Mouse (Mus musculus) forebrain, embryonic 11.5 days (tissue): Measurements from ENCODE around the gene Dab2ip. TPM values are rescaled to one million over a fixed set of nuclear protein-coding genes. Genes with fewer than 3 reads are reported as not detected.

Experiments used
- ATAC-seq: fragments of 200-750 bp; cut with Nextera tagmentation; replicated peaks from 2 replicates; pipeline ENCODE4 v1.8.0; 2017; ENCODE audit warnings: moderate TSS enrichment; ENCODE audit not compliant: low FRiP score
- DNase-seq: peaks from one replicate; pipeline ENCODE4 v3.0.0-alpha.2; 2017; ENCODE audit warnings: low spot score
- H3K27ac ChIP-seq: fragments of 300-500 bp; sonication (generic); 2 replicates; pipeline ENCODE4 v1.5.1; 2014; ENCODE audit warnings: low read depth, low read length
- H3K27me3 ChIP-seq: fragments of 300-500 bp; sonication (generic); 2 replicates; pipeline ENCODE4 v1.6.1; 2014; ENCODE audit warnings: mild to moderate bottlenecking, low read length, mixed read lengths; ENCODE audit not compliant: control insufficient read depth, insufficient read depth
- H3K36me3 ChIP-seq: fragments of 300-500 bp; sonication (generic); 2 replicates; pipeline ENCODE4 v1.6.1; 2014; ENCODE audit warnings: mild to moderate bottlenecking, low read length, moderate library complexity, mixed read lengths; ENCODE audit not compliant: control insufficient read depth, insufficient read depth
- H3K4me1 ChIP-seq: fragments of 300-500 bp; sonication (generic); replicated peaks from 2 replicates; pipeline ENCODE4 v1.6.1; 2014; ENCODE audit warnings: low read length, mixed read lengths; ENCODE audit not compliant: control insufficient read depth, insufficient read depth
- H3K4me2 ChIP-seq: fragments of 300-500 bp; sonication (generic); 2 replicates; pipeline ENCODE4 v1.6.1; 2014; ENCODE audit warnings: low read depth, mild to moderate bottlenecking, low read length, moderate library complexity, mixed read lengths; ENCODE audit not compliant: severe bottlenecking
- H3K4me3 ChIP-seq: fragments of 300-500 bp; sonication (generic); 2 replicates; pipeline ENCODE4 v1.5.1; 2014; ENCODE audit warnings: low read depth, low read length
- H3K9ac ChIP-seq: fragments of 300-500 bp; sonication (generic); 2 replicates; pipeline ENCODE4 v1.6.1; 2014; ENCODE audit warnings: low read length
- H3K9me3 ChIP-seq: fragments of 300-500 bp; sonication (generic); 2 replicates; pipeline ENCODE4 v1.6.1; 2016; ENCODE audit warnings: low read length, mixed read lengths; ENCODE audit not compliant: control insufficient read depth
- WGBS: fragments of 180-500 bp; shearing (Covaris S2); extraction: QIAGEN DNeasy Blood & Tissue Kit; methylation state at CpG from one replicate; pipeline ENCODE4 v1.1.7; 2014; 5-methylcytosine and 5-hydroxymethylcytosine counted together
- polyA plus RNA-seq: library from polyadenylated mRNA; unstranded; fragments of >200 nt; fragmentation: Nextera tagmentation; extraction: Ambion mirVana; gene quantifications from 2 replicates; pipeline ENCODE4 v1.2.1, GENCODE M21; 2014

The Dab2ip gene
- polyA plus RNA-seq, 1 experiment from 2014 or later: 51.5 TPM

DNA sequence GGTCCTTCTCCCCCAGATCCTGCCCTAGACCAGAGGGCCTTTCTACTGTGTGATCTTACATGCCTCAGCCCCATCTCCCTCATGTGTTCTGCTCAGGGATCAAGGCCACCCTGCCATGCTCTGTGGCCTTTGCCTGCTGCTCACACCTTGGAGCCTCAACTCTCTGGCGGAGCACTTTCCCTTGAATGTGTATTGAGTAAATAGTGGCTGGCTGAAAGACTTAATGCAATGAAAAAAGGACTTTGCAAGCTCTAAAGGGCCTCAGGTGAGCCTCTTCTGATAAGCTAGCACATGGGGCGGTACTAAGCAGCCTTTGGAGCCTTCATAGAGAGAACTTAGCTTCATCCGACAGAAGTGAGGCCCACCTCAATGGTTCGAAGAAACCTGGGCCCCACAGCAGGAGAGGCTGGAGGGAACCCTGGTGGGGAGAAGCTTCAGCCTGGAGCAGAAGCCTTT is 9.7 kb downstream of the Dab2ip start:
- Histone ChIP-seq H3K27ac (no peak overlapping the region), H3K4me3 (no peak overlapping the region), H3K9ac (no peak overlapping the region), H3K4me2 (no peak overlapping the region), H3K9me3 (no peaks in the 10 kb centered on the region), H3K27me3 (no peaks in the 10 kb centered on the region), H3K4me1 (no peaks in the 10 kb centered on the region), H3K36me3 (no peaks in the 10 kb centered on the region)
- ATAC-seq (no peak), DNase-seq (no peak)
- 88% methylated on average over 4 of the region's 4 CpGs for WGBS

DNA sequence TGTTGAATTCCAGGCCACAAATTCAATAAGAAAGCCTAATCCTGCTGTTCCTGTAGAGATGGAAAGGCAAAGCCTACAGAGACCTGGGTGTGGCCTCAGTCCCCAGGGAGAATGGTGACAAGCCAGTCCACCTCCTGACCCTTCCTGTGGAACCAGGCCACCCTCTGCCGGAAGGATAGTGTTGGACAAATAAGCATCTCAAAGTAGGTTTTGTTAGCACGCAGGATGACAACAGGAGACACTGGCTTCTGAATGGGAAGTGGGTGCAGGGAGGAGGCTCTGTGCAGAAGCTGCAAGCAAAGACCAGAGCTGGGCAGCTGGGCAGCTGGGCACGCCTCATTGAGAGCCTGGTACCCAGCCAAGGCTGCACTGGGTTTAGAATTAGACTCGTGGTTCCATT is 12.7 kb downstream of the Dab2ip start:
- DNase-seq (no peak), ATAC-seq (no peak)
- Histone ChIP-seq H3K4me3 (no peak overlapping the region), H3K36me3 (no peaks in the 10 kb centered on the region), H3K27me3 (no peaks in the 10 kb centered on the region), H3K4me2 (no peak overlapping the region), H3K4me1 (no peaks in the 10 kb centered on the region), H3K9me3 (no peaks in the 10 kb centered on the region), H3K9ac (no peak overlapping the region), H3K27ac (no peak overlapping the region)
- WGBS: 70% methylated on average over 4 of the region's 4 CpGs

DNA sequence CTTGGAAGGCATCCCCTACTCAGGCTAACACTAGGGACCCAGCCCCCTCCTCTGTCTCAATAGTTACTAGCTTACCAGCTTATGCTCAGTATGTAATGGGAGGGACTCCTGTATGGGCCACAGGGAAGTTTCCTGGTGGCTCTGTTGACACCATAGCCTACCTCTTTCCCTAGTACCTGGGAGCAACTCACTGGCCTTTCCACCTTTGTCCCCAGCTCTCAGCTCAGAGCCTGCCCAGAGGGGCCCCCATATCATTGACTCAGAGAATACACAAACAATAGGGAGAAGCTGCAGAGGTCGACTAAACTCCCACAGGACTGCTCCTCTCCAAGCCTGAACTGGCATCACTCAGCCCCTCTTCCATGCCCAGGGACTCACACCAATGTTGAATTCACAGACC is 16.6 kb downstream of the Dab2ip start:
- DNase-seq (no peak), ATAC-seq (no peak)
- H3K4me2 ChIP-seq: no peak overlapping the region
- H3K4me3 ChIP-seq: no peak overlapping the region
- H3K27me3 ChIP-seq: peaks cover under 1% of the 10 kb centered on the region; the same call in 1 of the 2 replicates
- no peaks in the 10 kb centered on the region for H3K4me1 ChIP-seq
- H3K27ac ChIP-seq: no peak overlapping the region
- no peaks in the 10 kb centered on the region for H3K9me3 ChIP-seq
- no peaks in the 10 kb centered on the region for H3K36me3 ChIP-seq
- H3K9ac ChIP-seq: no peak overlapping the region
- 32% methylated on average over 1 of the region's 1 CpGs for WGBS

DNA sequence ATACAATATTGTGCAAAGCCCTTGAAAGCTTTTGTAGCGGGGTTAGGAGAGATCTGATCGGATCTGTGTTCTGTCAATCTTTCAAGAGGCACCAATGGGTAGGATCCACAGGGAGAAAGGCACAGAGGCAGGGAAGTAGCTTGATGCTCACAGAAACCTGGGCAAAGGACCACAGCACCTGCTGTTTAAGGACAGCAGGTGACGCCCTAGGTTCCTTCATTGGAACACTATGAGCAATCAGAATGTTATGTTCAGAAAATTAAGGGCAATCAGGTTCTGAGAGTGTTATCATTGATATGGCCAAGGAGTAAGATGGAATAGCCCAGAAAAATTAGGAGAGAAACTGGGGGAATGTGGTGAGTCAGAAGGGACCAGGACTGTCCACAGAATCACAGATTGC is 18.6 kb downstream of the Dab2ip start:
- H3K9me3 ChIP-seq: no peaks in the 10 kb centered on the region
- H3K27me3 ChIP-seq: peaks cover 16% of the 10 kb centered on the region
- ATAC-seq (no peak), DNase-seq (no peak)
- no peaks in the 10 kb centered on the region for H3K36me3 ChIP-seq
- H3K9ac ChIP-seq: no peak overlapping the region
- no peak overlapping the region for H3K27ac ChIP-seq
- H3K4me2 ChIP-seq: no peak overlapping the region
- no peak overlapping the region for H3K4me3 ChIP-seq
- 90% methylated on average over 3 of the region's 3 CpGs for WGBS
- peaks cover 5% of the 10 kb centered on the region; the same call in 1 of the 2 replicates for H3K4me1 ChIP-seq

- ATAC-seq (no peak), DNase-seq (no peak)
- Histone ChIP-seq H3K9me3 (no peaks in the 10 kb centered on the region), H3K4me2 (no peak overlapping the region), H3K27me3 (peaks cover 37% of the 10 kb centered on the region), H3K36me3 (no peaks in the 10 kb centered on the region), H3K4me3 (no peak overlapping the region), H3K9ac (no peak overlapping the region), H3K27ac (no peak overlapping the region), H3K4me1 (peaks cover 13% of the 10 kb centered on the region; the same call in 1 of the 2 replicates)
- 75% methylated on average over 4 of the region's 4 CpGs for WGBS
These were observed 22.0 kb downstream of the Dab2ip start for GRCm38 (mm10) chr2:35580111-35580510.

DNA sequence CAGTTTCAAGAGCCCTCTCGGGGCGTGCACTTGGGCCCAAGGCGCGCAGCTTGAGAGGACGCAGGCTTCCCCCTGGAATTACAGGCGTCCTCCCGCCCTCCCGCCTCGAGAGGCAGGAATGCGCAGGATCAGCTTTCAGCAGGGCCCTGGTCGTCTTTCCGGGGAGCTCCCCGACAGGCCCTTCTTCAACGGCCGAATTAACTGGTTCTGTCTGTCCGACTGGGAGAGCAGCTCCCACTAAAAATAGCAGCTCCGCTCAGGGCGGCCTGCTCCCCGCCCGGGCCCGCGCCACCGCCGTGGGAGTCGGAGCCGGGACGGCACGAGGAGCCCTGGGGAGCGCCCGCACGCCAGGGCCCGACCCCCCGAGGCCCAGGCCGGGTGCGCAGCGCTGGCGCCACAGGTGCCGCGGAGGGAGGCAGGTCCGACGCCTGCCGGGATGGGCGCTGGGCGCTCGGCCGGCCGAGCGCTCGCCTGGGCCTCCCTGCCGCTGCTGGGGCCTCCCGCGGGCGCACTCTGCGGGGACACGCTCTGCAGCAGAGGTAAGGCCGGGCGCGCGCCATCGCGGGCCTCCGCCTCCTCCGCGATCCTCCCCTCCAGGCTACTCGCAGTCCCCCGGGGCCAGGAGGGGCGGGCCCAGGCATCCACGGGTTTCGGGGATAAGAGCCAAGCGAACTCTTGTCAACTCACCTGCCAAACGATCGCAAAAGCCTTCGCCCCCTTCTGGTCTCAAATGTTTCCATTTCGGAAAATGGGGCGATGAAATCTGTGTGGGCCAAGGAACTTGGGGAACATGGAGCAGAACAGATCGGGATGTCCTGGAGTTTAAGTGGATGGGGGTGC is 23.7 kb downstream of the Dab2ip start:
- H3K9me3 ChIP-seq: no peaks in the 10 kb centered on the region
- DNase-seq (peak; percentile 78), ATAC-seq (peak; percentile 39)
- peaks cover 13% of the 10 kb centered on the region; the same call in 1 of the 2 replicates for H3K4me1 ChIP-seq
- H3K9ac ChIP-seq: peak overlapping the region; percentile 68
- peaks cover 37% of the 10 kb centered on the region for H3K27me3 ChIP-seq
- no peaks in the 10 kb centered on the region for H3K36me3 ChIP-seq
- H3K4me2 ChIP-seq: peak overlapping the region; percentile 88
- peak overlapping the region; percentile 53 for H3K4me3 ChIP-seq
- H3K27ac ChIP-seq: no peak overlapping the region
- WGBS: under 1% methylated on average over 63 of the region's 76 CpGs

GRCm38 (mm10) chr2:35582341-35582941 is 24.4 kb downstream of the Dab2ip start:
- DNase-seq: peak; percentile 68
- no peaks in the 10 kb centered on the region for H3K9me3 ChIP-seq

GRCm38 (mm10) chr2:35583406-35583805 is 25.3 kb downstream of the Dab2ip start:
- WGBS: 50% methylated on average over 5 of the region's 5 CpGs
- Histone ChIP-seq H3K4me2 (no peak overlapping the region), H3K9me3 (no peaks in the 10 kb centered on the region), H3K36me3 (no peaks in the 10 kb centered on the region), H3K4me1 (peaks cover 16% of the 10 kb centered on the region; the same call in 1 of the 2 replicates), H3K9ac (no peak overlapping the region), H3K27ac (no peak overlapping the region), H3K4me3 (no peak overlapping the region), H3K27me3 (peaks cover 37% of the 10 kb centered on the region)
- ATAC-seq: no peak
- DNase-seq: no peak

More at GRCm38 (mm10) chr2:35582341-35582941, 24.4 kb downstream of the Dab2ip start:
- under 1% methylated on average over 42 of the region's 46 CpGs for WGBS
- peak overlapping the region; percentile 88 for H3K4me2 ChIP-seq
- no peaks in the 10 kb centered on the region for H3K36me3 ChIP-seq
- peak; percentile 69 for ATAC-seq
- peak overlapping the region; percentile 68 for H3K9ac ChIP-seq
- peaks cover 37% of the 10 kb centered on the region for H3K27me3 ChIP-seq
- H3K4me1 ChIP-seq: peaks cover 13% of the 10 kb centered on the region; the same call in 1 of the 2 replicates
- H3K4me3 ChIP-seq: peak overlapping the region; percentile 53
- no peak overlapping the region for H3K27ac ChIP-seq
